Mouse (Mus musculus): ENCODE data around the gene Gm9903. TPM values are rescaled to one million over a fixed set of nuclear protein-coding genes. Genes with fewer than 3 reads are reported as not detected.

Gene Gm9903
- polyA plus RNA-seq, 1 experiment from 2014 or later = 0.83 TPM

GRCm38 (mm10) chr5:33668223-33668622 is 38.5 kb downstream of the Gm9903 start:
- no peak overlapping the region for H3K27ac ChIP-seq (replicated peaks)
- no peak overlapping the region for H3K9ac ChIP-seq
- no peaks in the 10 kb centered on the region for H3K9me3 ChIP-seq
- H3K36me3 ChIP-seq = peaks cover 96% of the 10 kb centered on the region
- H3K4me1 ChIP-seq = no peaks in the 10 kb centered on the region
- H3K4me2 ChIP-seq = no peak overlapping the region
- ATAC-seq (ENCODE audit: extremely low read depth, insufficient number of reproducible peaks, low FRiP score, low TSS enrichment) = no peak
- H3K4me3 ChIP-seq = no peak overlapping the region
- no peaks in the 10 kb centered on the region for H3K27me3 ChIP-seq (replicated peaks)

GRCm38 (mm10) chr5:33671659-33672058 is 41.9 kb downstream of the Gm9903 start:
- Histone ChIP-seq H3K4me3 (no peak overlapping the region), H3K27me3 (replicated peaks) (no peaks in the 10 kb centered on the region), H3K27ac (replicated peaks) (peak overlapping the region; percentile 39; the same call in 1 of the 2 replicates), H3K4me2 (no peak overlapping the region), H3K36me3 (peaks cover 66% of the 10 kb centered on the region), H3K9ac (no peak overlapping the region), H3K9me3 (no peaks in the 10 kb centered on the region), H3K4me1 (peaks cover 8% of the 10 kb centered on the region)
- ATAC-seq (ENCODE audit: extremely low read depth, insufficient number of reproducible peaks, low FRiP score, low TSS enrichment) = no peak
- 59% methylated on average over 5 of the region's 5 CpGs for WGBS

- H3K9me3 ChIP-seq = no peaks in the 10 kb centered on the region
- peaks cover 39% of the 10 kb centered on the region for H3K36me3 ChIP-seq
- no peak overlapping the region for H3K9ac ChIP-seq
- H3K4me1 ChIP-seq = peaks cover 8% of the 10 kb centered on the region
- ATAC-seq (ENCODE audit: extremely low read depth, insufficient number of reproducible peaks, low FRiP score, low TSS enrichment) = peak; percentile 23; the same call in 1 of the 2 replicates
- H3K27me3 ChIP-seq (replicated peaks) = no peaks in the 10 kb centered on the region
- 64% methylated on average over 3 of the region's 3 CpGs for WGBS
- no peak overlapping the region for H3K4me2 ChIP-seq
- peak overlapping the region; percentile 5; the same call in 1 of the 2 replicates for H3K27ac ChIP-seq (replicated peaks)
- no peak overlapping the region for H3K4me3 ChIP-seq
Measured at GRCm38 (mm10) chr5:33674439-33674838, 44.7 kb downstream of the Gm9903 start.

GRCm38 (mm10) chr5:33675964-33676363 is 46.2 kb downstream of the Gm9903 start:
- no peaks in the 10 kb centered on the region for H3K9me3 ChIP-seq
- no peaks in the 10 kb centered on the region for H3K27me3 ChIP-seq (replicated peaks)
- no peak overlapping the region for H3K4me3 ChIP-seq
- WGBS = 8% methylated on average over 1 of the region's 1 CpGs
- peak overlapping the region; percentile 9; the same call in 1 of the 2 replicates for H3K9ac ChIP-seq
- H3K36me3 ChIP-seq = peaks cover 23% of the 10 kb centered on the region
- no peak for ATAC-seq (ENCODE audit: extremely low read depth, insufficient number of reproducible peaks, low FRiP score, low TSS enrichment)
- H3K4me2 ChIP-seq = no peak overlapping the region
- H3K4me1 ChIP-seq = peaks cover 9% of the 10 kb centered on the region
- no peak overlapping the region for H3K27ac ChIP-seq (replicated peaks)

- ATAC-seq (ENCODE audit: extremely low read depth, insufficient number of reproducible peaks, low FRiP score, low TSS enrichment) = no peak
- no peak overlapping the region for H3K4me2 ChIP-seq
- no peaks in the 10 kb centered on the region for H3K27me3 ChIP-seq (replicated peaks)
- 76% methylated on average over 5 of the region's 5 CpGs for WGBS
- H3K9me3 ChIP-seq = no peaks in the 10 kb centered on the region
- peaks cover 18% of the 10 kb centered on the region for H3K4me1 ChIP-seq
- no peak overlapping the region for H3K4me3 ChIP-seq
- H3K36me3 ChIP-seq = peaks cover 2% of the 10 kb centered on the region
- no peak overlapping the region for H3K27ac ChIP-seq (replicated peaks)
- H3K9ac ChIP-seq = no peak overlapping the region
Measured at GRCm38 (mm10) chr5:33678244-33678643, 48.5 kb downstream of the Gm9903 start.

GRCm38 (mm10) chr5:33681044-33681443 is 51.3 kb downstream of the Gm9903 start:
- ATAC-seq (ENCODE audit: extremely low read depth, insufficient number of reproducible peaks, low FRiP score, low TSS enrichment) = no peak
- H3K27me3 ChIP-seq (replicated peaks) = no peaks in the 10 kb centered on the region
- no peak overlapping the region for H3K4me3 ChIP-seq
- H3K4me2 ChIP-seq = no peak overlapping the region
- no peak overlapping the region for H3K27ac ChIP-seq (replicated peaks)
- H3K4me1 ChIP-seq = peaks cover 14% of the 10 kb centered on the region
- H3K36me3 ChIP-seq = no peaks in the 10 kb centered on the region
- H3K9me3 ChIP-seq = no peaks in the 10 kb centered on the region
- 56% methylated on average over 3 of the region's 3 CpGs for WGBS
- H3K9ac ChIP-seq = no peak overlapping the region

Other genes starting within 250 kb of the Gm9903 start
- not detected in 2 replicates for gene Nkx1-1, start 195.9 kb upstream of the Gm9903 start, polyA plus RNA-seq (2015; fragmentation: Nextera tagmentation; extraction: Ambion mirVana)
- gene Fam53a, start 290 bp upstream of the Gm9903 start, polyA plus RNA-seq (2015; fragmentation: Nextera tagmentation; extraction: Ambion mirVana) = 46.9 and 50.2 TPM in 2 replicates
- gene Slbp, start 22.6 kb downstream of the Gm9903 start, polyA plus RNA-seq (2015; fragmentation: Nextera tagmentation; extraction: Ambion mirVana) = 114 and 121 TPM in 2 replicates
- gene Tacc3, start 28.2 kb downstream of the Gm9903 start, polyA plus RNA-seq (2015; fragmentation: Nextera tagmentation; extraction: Ambion mirVana) = 122 and 125 TPM in 2 replicates
- 32.0 and 33.0 TPM in 2 replicates for gene Tmem129, start 28.5 kb downstream of the Gm9903 start, polyA plus RNA-seq (2015; fragmentation: Nextera tagmentation; extraction: Ambion mirVana)
- gene Fgfr3, start 91.7 kb downstream of the Gm9903 start, polyA plus RNA-seq (2015; fragmentation: Nextera tagmentation; extraction: Ambion mirVana) = 4.1 and 4.3 TPM in 2 replicates
- gene Letm1, start 152.9 kb downstream of the Gm9903 start, polyA plus RNA-seq (2015; fragmentation: Nextera tagmentation; extraction: Ambion mirVana) = 40.9 and 43.5 TPM in 2 replicates
- 26.5 and 30.3 TPM in 2 replicates for gene Nsd2, start 190.8 kb downstream of the Gm9903 start, polyA plus RNA-seq (2015; fragmentation: Nextera tagmentation; extraction: Ambion mirVana)